9 mouse cellular contexts compared by ENCODE assay signal in the genomic region with DNA sequence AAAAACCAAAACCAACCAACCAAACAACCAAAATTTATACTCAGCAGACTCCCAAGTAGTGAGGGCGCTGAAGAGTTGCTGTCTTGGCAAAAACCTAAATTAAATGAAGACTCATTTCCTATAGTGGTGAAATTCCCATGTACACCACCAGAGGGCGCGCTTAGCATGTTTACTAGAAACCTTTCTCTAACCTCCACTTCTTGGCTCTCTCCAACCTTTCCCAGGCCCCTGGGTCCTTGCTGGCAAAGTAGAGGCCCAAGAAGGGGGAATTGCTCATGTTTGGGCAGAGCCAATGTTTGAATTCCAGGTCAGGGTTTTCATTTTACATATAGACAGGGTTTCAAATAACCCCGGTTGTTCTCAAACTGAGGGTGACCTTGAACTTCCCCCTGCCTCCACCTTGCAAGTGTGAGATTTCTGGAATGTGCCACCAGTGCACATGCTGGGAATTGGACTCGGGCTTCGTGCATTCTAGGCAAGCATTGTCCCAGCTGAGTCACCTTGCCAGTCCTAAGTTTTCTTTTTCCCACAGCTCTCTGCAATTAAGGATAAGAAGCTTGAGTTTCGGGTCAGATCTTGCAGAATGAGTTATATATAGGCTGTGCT. TPM values are rescaled to one million over a fixed set of nuclear protein-coding genes. Genes with fewer than 3 reads are reported as not detected.
DNase-seq lines count a peak whose midpoint lies in the region; ATAC-seq and TF ChIP-seq lines count a peak whose summit lies in the region.
"Had no signal": no experiment of that assay in that cellular context is flagged by ENCODE, and none has a peak within 500 bp of the region (broad histone marks: within the 10 kb centered on the region; RNA-seq: fewer than 3 reads in every experiment).

No protein-coding gene starts in this region.

- peak; percentile 71 for TF ChIP-seq CTCF in bone marrow macrophage, adult 2 months (IDR thresholded peaks at IDR 0.05; ENCODE audit: low read depth, low read length)
- peak; percentile 86 for TF ChIP-seq CTCF in midbrain, postnatal 0 days (IDR thresholded peaks at IDR 0.05)

- no peaks in the 10 kb centered on the region; the same call in 1 of the 2 replicates for H3K4me1 ChIP-seq in hindbrain, embryonic 11.5 days (replicated peaks; ENCODE audit: control insufficient read depth, insufficient read depth, low read length)
- H3K4me1 ChIP-seq in hindbrain, embryonic 12.5 days, result peaks cover 2% of the 10 kb centered on the region; the same call in 1 of the 2 replicates
- H3K4me1 ChIP-seq in bone marrow macrophage, adult 2 months (ENCODE audit: control insufficient read depth, insufficient read depth, low read length), result no peaks in the 10 kb centered on the region
- H3K4me1 ChIP-seq in embryonic facial prominence, embryonic 15.5 days, result peaks cover 5% of the 10 kb centered on the region; the same call in 1 of the 2 replicates
- H3K4me1 ChIP-seq in midbrain, postnatal 0 days (ENCODE audit: insufficient read depth, low read length), result no peaks in the 10 kb centered on the region
- H3K4me1 ChIP-seq: neural tube, embryonic 12.5 days had no signal

- no peaks in the 10 kb centered on the region for H3K27me3 ChIP-seq in hindbrain, embryonic 11.5 days (ENCODE audit: control insufficient read depth, insufficient read depth, low read length)
- peaks cover 7% of the 10 kb centered on the region; the same call in 1 of the 2 replicates for H3K27me3 ChIP-seq in hindbrain, embryonic 12.5 days
- no peaks in the 10 kb centered on the region for H3K27me3 ChIP-seq in embryonic facial prominence, embryonic 15.5 days
- H3K27me3 ChIP-seq in midbrain, postnatal 0 days (ENCODE audit: insufficient read depth, low read length), result 0 out of 2 replicates have a peak, but pooled peaks cover 2% of the 10 kb centered on the region
- H3K27me3 ChIP-seq: neural tube, embryonic 12.5 days had no signal

- no peaks in the 10 kb centered on the region for H3K36me3 ChIP-seq in hindbrain, embryonic 11.5 days (ENCODE audit: control insufficient read depth, insufficient read depth, low read length)
- H3K36me3 ChIP-seq in hindbrain, embryonic 12.5 days, result no peaks in the 10 kb centered on the region
- no peaks in the 10 kb centered on the region for H3K36me3 ChIP-seq in embryonic facial prominence, embryonic 15.5 days
- no peaks in the 10 kb centered on the region for H3K36me3 ChIP-seq in midbrain, postnatal 0 days (ENCODE audit: insufficient read depth, low read length)
- H3K36me3 ChIP-seq: neural tube, embryonic 12.5 days had no signal

- no peak overlapping the region for H3K9ac ChIP-seq in hindbrain, embryonic 11.5 days (ENCODE audit: low read depth, low read length)
- no peak overlapping the region for H3K9ac ChIP-seq in hindbrain, embryonic 12.5 days
- H3K9ac ChIP-seq in embryonic facial prominence, embryonic 15.5 days, result no peak overlapping the region
- H3K9ac ChIP-seq in midbrain, postnatal 0 days (replicated peaks; ENCODE audit: low read length, poor library complexity, severe bottlenecking), result no peak overlapping the region
- H3K9ac ChIP-seq: neural tube, embryonic 12.5 days had no signal

- H3K4me2 ChIP-seq in hindbrain, embryonic 11.5 days (replicated peaks; ENCODE audit: low read depth, low read length), result no peak overlapping the region
- no peak overlapping the region for H3K4me2 ChIP-seq in hindbrain, embryonic 12.5 days (replicated peaks)
- no peak overlapping the region for H3K4me2 ChIP-seq in embryonic facial prominence, embryonic 15.5 days (replicated peaks)
- H3K4me2 ChIP-seq in midbrain, postnatal 0 days (ENCODE audit: low read depth, low read length, poor library complexity, severe bottlenecking), result no peak overlapping the region
- H3K4me2 ChIP-seq: neural tube, embryonic 12.5 days had no signal

- DNase-seq in hindbrain, embryonic 11.5 days (ENCODE audit: low spot score), result peak; percentile 82
- DNase-seq in heart, postnatal 14 days, result peak; percentile 80 to 86
- peak; percentile 64 to 91 for DNase-seq in layer of hippocampus, postnatal 25 days (ENCODE audit: extremely low spot score in 1 of 2, low spot score in 1 of 2)
- peak; percentile 90 for DNase-seq in midbrain, postnatal 0 days (ENCODE audit: low spot score)
- DNase-seq in spleen, postnatal 36 days (ENCODE audit: low spot score in 2 of 2), result peak; percentile 35 to 58

- H3K9me3 ChIP-seq in hindbrain, embryonic 11.5 days (ENCODE audit: control insufficient read depth, low read length), result no peaks in the 10 kb centered on the region
- no peaks in the 10 kb centered on the region for H3K9me3 ChIP-seq in hindbrain, embryonic 12.5 days (replicated peaks)
- H3K9me3 ChIP-seq in embryonic facial prominence, embryonic 15.5 days (replicated peaks), result no peaks in the 10 kb centered on the region
- H3K9me3 ChIP-seq in midbrain, postnatal 0 days (ENCODE audit: low read length), result no peaks in the 10 kb centered on the region
- H3K9me3 ChIP-seq: neural tube, embryonic 12.5 days had no signal

- H3K27ac ChIP-seq in hindbrain, embryonic 11.5 days (ENCODE audit: low read depth, low read length), result no peak overlapping the region
- H3K27ac ChIP-seq in hindbrain, embryonic 12.5 days, result no peak overlapping the region
- no peak overlapping the region for H3K27ac ChIP-seq in bone marrow macrophage, adult 2 months (ENCODE audit: insufficient read depth, low read depth, low read length)
- 0 out of 2 replicates have a peak overlapping the region, but pooled peaks have one; percentile 17 for H3K27ac ChIP-seq in embryonic facial prominence, embryonic 15.5 days (replicated peaks)
- no peak overlapping the region for H3K27ac ChIP-seq in midbrain, postnatal 0 days (ENCODE audit: low read depth, low read length)
- H3K27ac ChIP-seq: neural tube, embryonic 12.5 days had no signal

- no peak for ATAC-seq in hindbrain, embryonic 11.5 days (ENCODE audit: low FRiP score)
- ATAC-seq in hindbrain, embryonic 12.5 days (ENCODE audit: low FRiP score), result no peak
- ATAC-seq in embryonic facial prominence, embryonic 15.5 days (ENCODE audit: insufficient number of reproducible peaks, low FRiP score, low TSS enrichment, low read depth), result no peak
- no peak for ATAC-seq in midbrain, postnatal 0 days (ENCODE audit: low FRiP score)

- WGBS in hindbrain, embryonic 11.5 days, result 43% methylated on average over 7 of the region's 7 CpGs
- WGBS in hindbrain, embryonic 12.5 days, result 45% methylated on average over 7 of the region's 7 CpGs
- WGBS in embryonic facial prominence, embryonic 15.5 days, result 31% methylated on average over 7 of the region's 7 CpGs
- WGBS in midbrain, postnatal 0 days, result 43% methylated on average over 7 of the region's 7 CpGs

- no peak overlapping the region for H3K4me3 ChIP-seq in hindbrain, embryonic 11.5 days (ENCODE audit: low read depth, low read length)
- no peak overlapping the region for H3K4me3 ChIP-seq in hindbrain, embryonic 12.5 days
- no peak overlapping the region for H3K4me3 ChIP-seq in bone marrow macrophage, adult 2 months (ENCODE audit: insufficient read depth, low read length)
- H3K4me3 ChIP-seq in embryonic facial prominence, embryonic 15.5 days (replicated peaks), result no peak overlapping the region
- H3K4me3 ChIP-seq in midbrain, postnatal 0 days (ENCODE audit: low read depth, low read length), result no peak overlapping the region
- H3K4me3 ChIP-seq: neural tube, embryonic 12.5 days had no signal

- TF ChIP-seq POLR2A in bone marrow macrophage, adult 2 months (IDR thresholded peaks at IDR 0.05; ENCODE audit: borderline replicate concordance, low read depth, low read length), result no peak

- intact Hi-C loops in heart, postnatal 14 days (cut with DNase I), result no loop called here

RNA-seq across cellular contexts. Expression of a gene that starts 3.0 kb away (rescaled TPM):
- 0.04 TPM in 1 of 2 replicates, not detected in the other for polyA plus RNA-seq in hindbrain, embryonic 11.5 days (2014; fragmentation: Nextera tagmentation; extraction: Ambion mirVana)
- 0.04 and 0.17 TPM in 2 replicates for polyA plus RNA-seq in hindbrain, embryonic 12.5 days (2016; fragmentation: Nextera tagmentation; extraction: Ambion mirVana)
- polyA plus RNA-seq in bone marrow macrophage, adult 2 months (2012; ENCODE audit: insufficient read depth, insufficient read length, missing spikeins), result not detected in 2 replicates
- 2.6 and 3.6 TPM in 2 replicates for polyA plus RNA-seq in embryonic facial prominence, embryonic 15.5 days (2015; fragmentation: Nextera tagmentation; extraction: Ambion mirVana)
- total RNA-seq in heart, postnatal 14 days (2021), result 100 to 1,000 TPM; 105 to 114 TPM
- under 1 TPM; 0.07 to 0.19 TPM for total RNA-seq in layer of hippocampus, postnatal 25 days (2021)
- 0.05 TPM in 1 of 2 replicates, not detected in the other for total RNA-seq in midbrain, postnatal 0 days (2014; rRNA removed)
- not detected in 2 replicates for polyA plus RNA-seq in midbrain, postnatal 0 days (2015; fragmentation: Nextera tagmentation; extraction: Ambion mirVana)

RNA-seq across cellular contexts. Expression of a gene that starts 35.9 kb away (rescaled TPM):
- 0.62 and 1.3 TPM in 2 replicates for polyA plus RNA-seq in hindbrain, embryonic 11.5 days (2014; fragmentation: Nextera tagmentation; extraction: Ambion mirVana)
- polyA plus RNA-seq in hindbrain, embryonic 12.5 days (2016; fragmentation: Nextera tagmentation; extraction: Ambion mirVana), result 2.6 and 2.8 TPM in 2 replicates
- 3.0 and 4.1 TPM in 2 replicates for polyA plus RNA-seq in bone marrow macrophage, adult 2 months (2012; ENCODE audit: insufficient read depth, insufficient read length, missing spikeins)
- polyA plus RNA-seq in embryonic facial prominence, embryonic 15.5 days (2015; fragmentation: Nextera tagmentation; extraction: Ambion mirVana), result 5.7 and 6.7 TPM in 2 replicates
- total RNA-seq in heart, postnatal 14 days (2021), result 10 to 100 TPM; 15.8 to 21.4 TPM
- 10 to 100 TPM; 14.5 to 15.9 TPM for total RNA-seq in layer of hippocampus, postnatal 25 days (2021)
- 1.7 and 1.9 TPM in 2 replicates for total RNA-seq in midbrain, postnatal 0 days (2014; rRNA removed)
- 0.91 and 1.1 TPM in 2 replicates for polyA plus RNA-seq in midbrain, postnatal 0 days (2015; fragmentation: Nextera tagmentation; extraction: Ambion mirVana)

RNA-seq across cellular contexts. Expression of a gene that starts 49.3 kb away (rescaled TPM):
- polyA plus RNA-seq in hindbrain, embryonic 11.5 days (2014; fragmentation: Nextera tagmentation; extraction: Ambion mirVana), result 4.3 and 7.2 TPM in 2 replicates
- polyA plus RNA-seq in hindbrain, embryonic 12.5 days (2016; fragmentation: Nextera tagmentation; extraction: Ambion mirVana), result 7.5 and 8.2 TPM in 2 replicates
- polyA plus RNA-seq in bone marrow macrophage, adult 2 months (2012; ENCODE audit: insufficient read depth, insufficient read length, missing spikeins), result 59.9 and 65.4 TPM in 2 replicates
- 15.7 and 17.1 TPM in 2 replicates for polyA plus RNA-seq in embryonic facial prominence, embryonic 15.5 days (2015; fragmentation: Nextera tagmentation; extraction: Ambion mirVana)
- total RNA-seq in heart, postnatal 14 days (2021), result 1 to 10 TPM; 3.4 TPM
- total RNA-seq in layer of hippocampus, postnatal 25 days (2021), result 10 to 100 TPM; 31.0 to 37.4 TPM
- total RNA-seq in midbrain, postnatal 0 days (2014; rRNA removed), result 12.6 and 19.3 TPM in 2 replicates
- 6.8 and 9.0 TPM in 2 replicates for polyA plus RNA-seq in midbrain, postnatal 0 days (2015; fragmentation: Nextera tagmentation; extraction: Ambion mirVana)
